Mouse (Mus musculus) limb, embryonic 10.5 days (tissue): ENCODE results near the gene Il31. TPM values are rescaled to one million over a fixed set of nuclear protein-coding genes. Genes with fewer than 3 reads are reported as not detected.

Source experiments
- DNase-seq: peaks from one replicate; pipeline ENCODE4 v3.0.0-alpha.2; 2017; ENCODE audit warnings: low spot score
- H3K27ac ChIP-seq: fragments of 300-500 bp; sonication (generic); 2 replicates; pipeline ENCODE4 v1.5.1; 2016; ENCODE audit warnings: mild to moderate bottlenecking
- H3K27me3 ChIP-seq: fragments of 300-500 bp; sonication (generic); 2 replicates; pipeline ENCODE4 v1.6.1; 2016; ENCODE audit warnings: low read depth, mild to moderate bottlenecking; ENCODE audit not compliant: poor library complexity, severe bottlenecking
- H3K36me3 ChIP-seq: fragments of 300-500 bp; sonication (generic); 2 replicates; pipeline ENCODE4 v1.6.1; 2016; ENCODE audit warnings: mild to moderate bottlenecking, moderate library complexity
- H3K4me1 ChIP-seq: fragments of 300-500 bp; sonication (generic); 2 replicates; pipeline ENCODE4 v1.6.1; 2016
- H3K4me3 ChIP-seq: fragments of 300-500 bp; sonication (generic); 2 replicates; pipeline ENCODE4 v1.5.1; 2016; ENCODE audit warnings: mild to moderate bottlenecking, moderate library complexity
- H3K9me3 ChIP-seq: fragments of 300-500 bp; sonication (generic); replicated peaks from 2 replicates; pipeline ENCODE4 v1.6.1; 2016; ENCODE audit warnings: mild to moderate bottlenecking
- WGBS: fragments of 180-500 bp; shearing (Covaris S2); methylation state at CpG from one replicate; pipeline ENCODE4 v1.1.7; 2016; 5-methylcytosine and 5-hydroxymethylcytosine counted together
- polyA plus RNA-seq: library from polyadenylated mRNA; unstranded; fragments of >200 nt; fragmentation: Nextera tagmentation; extraction: Ambion mirVana; gene quantifications from 2 replicates; pipeline ENCODE4 v1.2.1, GENCODE M21; 2016

The Il31 gene
- polyA plus RNA-seq, result not detected in 2 replicates

DNA sequence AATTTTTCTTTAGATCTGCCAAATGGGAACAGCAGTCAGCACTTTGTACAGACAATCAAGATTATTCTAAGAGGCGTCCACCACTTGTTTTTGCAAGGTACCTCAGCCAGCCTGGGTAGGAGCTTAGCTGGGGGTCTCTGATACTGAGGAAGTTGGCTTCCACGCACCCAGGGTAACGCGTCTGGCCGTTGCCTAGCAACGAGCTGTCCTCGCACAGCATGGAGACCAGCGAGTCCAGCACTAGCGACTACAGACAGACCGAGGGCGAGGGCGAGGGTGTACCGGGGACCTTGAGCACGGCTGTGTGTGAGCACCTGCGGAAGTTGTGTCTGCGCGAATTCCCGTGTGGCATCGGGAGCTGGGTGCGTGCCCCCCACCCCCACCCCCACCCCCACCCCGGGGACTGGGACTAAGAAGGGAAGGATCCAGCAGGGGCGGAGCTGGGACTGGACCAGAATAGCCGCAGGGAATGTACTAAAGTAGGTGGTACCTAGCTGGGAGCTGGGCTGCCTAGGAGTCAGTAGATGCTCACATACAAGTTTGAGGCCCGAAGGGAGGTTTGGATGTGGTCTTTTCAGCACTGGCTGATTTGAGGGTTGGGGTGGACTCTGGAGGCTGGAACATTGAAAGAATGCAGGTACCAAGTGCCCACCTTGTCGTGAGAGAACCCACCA is at the start of gene Il31, which contains the start of gene Lrrc43:
TSS of gene Il31 (minus strand) at position 378 of the 674 bp plus-strand sequence.
TSS of gene Lrrc43 (plus strand) at position 194 of the 674 bp plus-strand sequence.
- 11% methylated on average over 25 of the region's 25 CpGs for WGBS

GRCm38 (mm10) chr5:123533801-123534200 is 44.5 kb upstream of the Il31 start:
- peaks cover 91% of the 10 kb centered on the region for H3K36me3 ChIP-seq
- DNase-seq, result no peak
- H3K9me3 ChIP-seq, result no peaks in the 10 kb centered on the region
- no peaks in the 10 kb centered on the region for H3K4me1 ChIP-seq
- H3K27me3 ChIP-seq, result no peaks in the 10 kb centered on the region
- WGBS, result 95% methylated on average over 10 of the region's 10 CpGs
- no peak overlapping the region for H3K27ac ChIP-seq
- no peak overlapping the region for H3K4me3 ChIP-seq

More for the DNA sequence above, at the start of gene Il31, which contains the start of gene Lrrc43:
- Histone ChIP-seq H3K27me3 (no peaks in the 10 kb centered on the region), H3K36me3 (no peaks in the 10 kb centered on the region), H3K4me3 (peak within 1 kb of the TSS; percentile 40), H3K27ac (no peak within 1 kb of the TSS), H3K4me1 (peaks cover 14% of the 10 kb centered on the region), H3K9me3 (no peaks in the 10 kb centered on the region)
- peak; percentile 57 for DNase-seq

- Histone ChIP-seq H3K36me3 (peaks cover 75% of the 10 kb centered on the region), H3K27me3 (no peaks in the 10 kb centered on the region), H3K4me3 (no peak overlapping the region), H3K27ac (no peak overlapping the region), H3K4me1 (no peaks in the 10 kb centered on the region), H3K9me3 (no peaks in the 10 kb centered on the region)
- no peak for DNase-seq
- WGBS, result 91% methylated on average over 8 of the region's 8 CpGs
Observed at GRCm38 (mm10) chr5:123530056-123530455, 40.8 kb upstream of the Il31 start.

- H3K36me3 ChIP-seq, result peaks cover 61% of the 10 kb centered on the region
- no peak for DNase-seq
- no peak overlapping the region for H3K4me3 ChIP-seq
- WGBS, result 84% methylated on average over 7 of the region's 7 CpGs
- H3K27me3 ChIP-seq, result no peaks in the 10 kb centered on the region
- peaks cover 8% of the 10 kb centered on the region for H3K4me1 ChIP-seq
- no peak overlapping the region for H3K27ac ChIP-seq
- no peaks in the 10 kb centered on the region for H3K9me3 ChIP-seq
Observed at GRCm38 (mm10) chr5:123528641-123529040, 39.4 kb upstream of the Il31 start.

GRCm38 (mm10) chr5:123525916-123526495 is 36.7 kb upstream of the Il31 start:
- Histone ChIP-seq H3K4me3 (no peak overlapping the region), H3K9me3 (no peaks in the 10 kb centered on the region), H3K4me1 (peaks cover 34% of the 10 kb centered on the region), H3K36me3 (peaks cover 35% of the 10 kb centered on the region), H3K27ac (no peak overlapping the region), H3K27me3 (no peaks in the 10 kb centered on the region)
- 94% methylated on average over 9 of the region's 9 CpGs for WGBS
- no peak for DNase-seq

- H3K36me3 ChIP-seq, result peaks cover 27% of the 10 kb centered on the region
- peak within 1 kb of the TSS; percentile 98 for H3K4me3 ChIP-seq
- no peak for DNase-seq
- 87% methylated on average over 7 of the region's 7 CpGs for WGBS
- 0 out of 2 replicates have a peak within 1 kb of the TSS, but pooled peaks have one; percentile 89 for H3K27ac ChIP-seq
- H3K4me1 ChIP-seq, result peaks cover 36% of the 10 kb centered on the region
- H3K27me3 ChIP-seq, result no peaks in the 10 kb centered on the region
- H3K9me3 ChIP-seq, result no peaks in the 10 kb centered on the region
Observed at GRCm38 (mm10) chr5:123525281-123525680, 36.0 kb upstream of the Il31 start, which contains the start of gene Gm49027. Gene Gm49027 (minus strand): TSS chr5:123525488.

DNA sequence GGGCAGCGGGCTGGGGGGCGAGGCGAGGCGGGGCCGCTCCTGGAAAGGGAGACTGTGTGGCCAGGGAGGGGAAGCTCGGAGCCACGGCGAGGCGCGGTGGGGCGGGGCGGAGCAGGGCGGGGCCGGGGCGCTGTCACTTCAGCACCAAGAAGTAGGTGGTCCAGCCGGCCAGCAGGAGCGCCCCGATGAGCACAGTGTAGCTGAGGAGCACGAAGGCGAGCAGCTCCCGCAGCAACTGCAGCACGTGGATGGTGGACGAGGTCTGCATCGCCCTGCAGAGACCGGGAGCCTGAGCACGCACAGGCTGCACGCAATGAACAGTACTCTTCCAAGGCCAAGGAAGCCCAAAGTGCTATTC is 35.1 kb upstream of the Il31 start:
- 2% methylated on average over 27 of the region's 27 CpGs for WGBS
- no peaks in the 10 kb centered on the region for H3K9me3 ChIP-seq
- H3K4me3 ChIP-seq, result peak overlapping the region; percentile 98
- H3K4me1 ChIP-seq, result peaks cover 36% of the 10 kb centered on the region
- DNase-seq, result peak; percentile 96
- H3K27me3 ChIP-seq, result no peaks in the 10 kb centered on the region
- H3K36me3 ChIP-seq, result peaks cover 18% of the 10 kb centered on the region
- 0 out of 2 replicates have a peak overlapping the region, but pooled peaks have one; percentile 89 for H3K27ac ChIP-seq

DNA sequence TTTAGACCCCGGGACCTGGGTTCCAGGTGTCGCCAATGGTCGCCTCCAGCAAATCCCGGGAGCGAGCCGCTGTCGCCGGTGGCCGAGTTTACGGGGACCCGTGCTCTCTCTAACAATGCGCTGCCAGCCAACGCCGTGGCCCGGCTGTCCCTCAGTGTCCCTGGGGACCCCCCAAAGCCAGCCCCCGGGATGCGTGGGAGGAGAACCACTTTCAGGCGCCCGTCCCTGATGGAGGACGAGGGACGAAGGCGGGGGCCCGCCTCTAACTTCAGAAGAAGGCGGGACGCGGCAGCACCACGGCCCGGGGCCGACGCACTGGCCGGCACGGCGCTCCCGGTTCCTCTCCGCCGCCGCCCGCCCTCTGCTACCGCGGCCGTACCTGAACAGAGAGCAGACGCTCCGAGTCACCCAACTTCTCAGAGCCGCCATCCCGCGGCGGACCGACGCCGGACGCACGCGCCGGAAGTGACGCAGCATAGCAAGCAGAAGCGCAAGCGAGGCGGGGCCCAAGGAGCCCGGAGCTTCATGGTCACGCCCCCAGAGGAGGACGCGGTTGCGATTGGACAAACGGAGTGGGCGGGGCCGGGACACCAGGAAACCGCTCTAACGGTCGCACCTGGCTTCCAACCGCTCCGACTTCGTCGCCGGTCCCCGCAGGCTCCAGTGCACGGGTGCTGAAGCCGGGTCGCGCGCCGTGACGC is 34.6 kb upstream of the Il31 start, which contains the start of gene Diablo:
TSS of gene Diablo (minus strand) at position 485 of the 701 bp plus-strand sequence.
- peak within 1 kb of the TSS; percentile 89 for H3K27ac ChIP-seq

GRCm38 (mm10) chr5:123522166-123522565 is 32.9 kb upstream of the Il31 start:
- 88% methylated on average over 1 of the region's 1 CpGs for WGBS
- DNase-seq, result no peak
- no peak overlapping the region for H3K27ac ChIP-seq
- H3K36me3 ChIP-seq, result peaks cover 16% of the 10 kb centered on the region
- no peak overlapping the region for H3K4me3 ChIP-seq
- H3K4me1 ChIP-seq, result peaks cover 36% of the 10 kb centered on the region
- no peaks in the 10 kb centered on the region for H3K27me3 ChIP-seq
- no peaks in the 10 kb centered on the region for H3K9me3 ChIP-seq

More for the DNA sequence above, 34.6 kb upstream of the Il31 start, which contains the start of gene Diablo:
- Histone ChIP-seq H3K4me1 (peaks cover 36% of the 10 kb centered on the region), H3K27me3 (no peaks in the 10 kb centered on the region), H3K36me3 (peaks cover 14% of the 10 kb centered on the region), H3K9me3 (no peaks in the 10 kb centered on the region), H3K4me3 (peak within 1 kb of the TSS; percentile 98)
- DNase-seq, result peak; percentile 99
- WGBS, result under 1% methylated on average over 82 of the region's 82 CpGs

GRCm38 (mm10) chr5:123521621-123522020 is 32.3 kb upstream of the Il31 start:
- Histone ChIP-seq H3K9me3 (no peaks in the 10 kb centered on the region), H3K4me3 (no peak overlapping the region), H3K36me3 (peaks cover 22% of the 10 kb centered on the region), H3K27ac (no peak overlapping the region), H3K27me3 (no peaks in the 10 kb centered on the region), H3K4me1 (peaks cover 36% of the 10 kb centered on the region)
- 91% methylated on average over 1 of the region's 1 CpGs for WGBS
- DNase-seq, result no peak

DNA sequence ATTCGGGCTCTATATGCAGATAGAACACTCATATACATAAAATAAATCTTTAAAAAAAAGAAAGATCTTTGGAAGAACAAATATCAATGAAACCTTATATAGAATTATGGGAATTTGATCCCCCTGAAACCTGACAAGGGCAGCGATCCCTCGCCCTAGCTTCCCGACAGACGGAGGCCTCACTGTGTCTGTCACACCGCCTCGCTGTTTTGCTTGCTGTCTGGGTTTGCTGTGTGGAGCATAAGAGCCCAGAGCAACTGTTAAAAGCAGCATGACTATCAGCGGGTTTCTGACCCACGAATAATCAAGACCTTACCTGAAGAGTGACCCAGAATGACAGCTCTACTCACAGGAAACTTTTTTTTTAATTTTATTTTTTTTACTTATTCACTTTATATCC is 31.4 kb upstream of the Il31 start:
- DNase-seq, result no peak
- peaks cover 36% of the 10 kb centered on the region for H3K4me1 ChIP-seq
- peaks cover 31% of the 10 kb centered on the region for H3K36me3 ChIP-seq
- 89% methylated on average over 9 of the region's 9 CpGs for WGBS
- H3K4me3 ChIP-seq, result no peak overlapping the region
- no peaks in the 10 kb centered on the region for H3K9me3 ChIP-seq
- H3K27me3 ChIP-seq, result no peaks in the 10 kb centered on the region
- no peak overlapping the region for H3K27ac ChIP-seq

DNA sequence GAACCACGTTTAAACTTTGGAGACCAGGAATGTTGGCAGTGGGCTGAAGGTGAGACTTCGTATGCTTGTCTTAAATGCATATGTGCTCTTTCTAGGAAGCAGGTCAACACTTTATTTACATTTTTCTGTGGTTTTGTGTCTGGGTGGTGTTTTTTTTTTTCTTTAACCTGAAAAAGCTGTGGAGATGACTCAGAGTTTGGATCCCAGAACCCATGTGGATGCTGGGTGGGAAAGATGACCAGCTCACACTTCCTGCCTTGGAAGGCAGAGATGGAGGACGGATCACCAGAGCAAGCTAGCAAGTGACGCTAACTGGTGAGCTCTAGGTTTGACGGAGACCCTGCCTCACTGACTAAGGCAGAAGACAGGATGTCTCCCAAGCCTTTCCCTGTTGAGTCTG is 25.6 kb upstream of the Il31 start:
- H3K27me3 ChIP-seq, result peaks cover 8% of the 10 kb centered on the region; the same call in 1 of the 2 replicates
- no peaks in the 10 kb centered on the region for H3K9me3 ChIP-seq
- 88% methylated on average over 5 of the region's 5 CpGs for WGBS
- no peak for DNase-seq
- H3K4me3 ChIP-seq, result no peak overlapping the region
- H3K27ac ChIP-seq, result no peak overlapping the region
- peaks cover 72% of the 10 kb centered on the region for H3K36me3 ChIP-seq
- H3K4me1 ChIP-seq, result no peaks in the 10 kb centered on the region

GRCm38 (mm10) chr5:123512102-123512501 is 22.8 kb upstream of the Il31 start:
- no peak overlapping the region for H3K27ac ChIP-seq
- peaks cover 17% of the 10 kb centered on the region for H3K4me1 ChIP-seq
- H3K4me3 ChIP-seq, result no peak overlapping the region
- H3K9me3 ChIP-seq, result no peaks in the 10 kb centered on the region
- WGBS, result 81% methylated on average over 3 of the region's 3 CpGs
- no peak for DNase-seq
- peaks cover 55% of the 10 kb centered on the region for H3K36me3 ChIP-seq
- peaks cover 26% of the 10 kb centered on the region for H3K27me3 ChIP-seq
